Mouse (Mus musculus): Measurements from ENCODE around the gene Vamp9. TPM values are rescaled to one million over a fixed set of nuclear protein-coding genes. Genes with fewer than 3 reads are reported as not detected.
A peak's percentile ranks its signal among the peaks of the same experiment; 100 is the strongest.

Vamp9 gene
- 0.30 TPM in 1 of 2 replicates, not detected in the other for polyA plus RNA-seq (2014; fragmentation: Nextera tagmentation; extraction: Ambion mirVana)

GRCm38 (mm10) chr5:99906181-99906956, at the start of gene Vamp9:
Gene Vamp9 (plus strand): TSS chr5:99906254.
- Histone ChIP-seq H3K9ac (replicated peaks; ENCODE audit: low read depth, low read length) (peak within 1 kb of the TSS; percentile 34; the same call in 1 of the 2 replicates), H3K4me1 (ENCODE audit: control insufficient read depth, insufficient read depth, low read length) (no peaks in the 10 kb centered on the region), H3K9me3 (ENCODE audit: control insufficient read depth, low read depth, low read length) (no peaks in the 10 kb centered on the region), H3K27me3 (ENCODE audit: control insufficient read depth, insufficient read depth, low read length) (no peaks in the 10 kb centered on the region), H3K27ac (ENCODE audit: low read length) (peak within 1 kb of the TSS; percentile 85), H3K4me3 (ENCODE audit: low read depth, low read length) (peak within 1 kb of the TSS; percentile 45), H3K4me2 (replicated peaks; ENCODE audit: low read depth, low read length) (peak within 1 kb of the TSS; percentile 42), H3K36me3 (ENCODE audit: control insufficient read depth, insufficient read depth, low read length) (no peaks in the 10 kb centered on the region)
- ATAC-seq (ENCODE audit: insufficient number of reproducible peaks, insufficient read depth, low FRiP score, low read depth): peak; percentile 100
- WGBS: 8% methylated on average over 49 of the region's 49 CpGs

GRCm38 (mm10) chr5:99857106-99857637, 48.9 kb upstream of the Vamp9 start:
- H3K36me3 ChIP-seq (ENCODE audit: control insufficient read depth, insufficient read depth, low read length): no peaks in the 10 kb centered on the region
- ATAC-seq (ENCODE audit: insufficient number of reproducible peaks, insufficient read depth, low FRiP score, low read depth): no peak
- 0 out of 2 replicates have a peak, but pooled peaks cover 3% of the 10 kb centered on the region for H3K4me1 ChIP-seq (ENCODE audit: control insufficient read depth, insufficient read depth, low read length)
- no peak overlapping the region for H3K4me2 ChIP-seq (replicated peaks; ENCODE audit: low read depth, low read length)
- WGBS: 24% methylated on average over 14 of the region's 14 CpGs
- no peaks in the 10 kb centered on the region for H3K27me3 ChIP-seq (ENCODE audit: control insufficient read depth, insufficient read depth, low read length)
- no peak overlapping the region for H3K27ac ChIP-seq (ENCODE audit: low read length)
- no peak overlapping the region for H3K4me3 ChIP-seq (ENCODE audit: low read depth, low read length)
- H3K9ac ChIP-seq (replicated peaks; ENCODE audit: low read depth, low read length): no peak overlapping the region
- H3K9me3 ChIP-seq (ENCODE audit: control insufficient read depth, low read depth, low read length): no peaks in the 10 kb centered on the region

GRCm38 (mm10) chr5:99859637-99860433, 46.2 kb upstream of the Vamp9 start:
- ATAC-seq (ENCODE audit: insufficient number of reproducible peaks, insufficient read depth, low FRiP score, low read depth): no peak
- H3K4me2 ChIP-seq (replicated peaks; ENCODE audit: low read depth, low read length): no peak overlapping the region

GRCm38 (mm10) chr5:99861816-99862215, 44.2 kb upstream of the Vamp9 start:
- 82% methylated on average over 6 of the region's 6 CpGs for WGBS
- Histone ChIP-seq H3K36me3 (ENCODE audit: control insufficient read depth, insufficient read depth, low read length) (no peaks in the 10 kb centered on the region), H3K4me3 (ENCODE audit: low read depth, low read length) (no peak overlapping the region), H3K4me1 (ENCODE audit: control insufficient read depth, insufficient read depth, low read length) (0 out of 2 replicates have a peak, but pooled peaks cover 3% of the 10 kb centered on the region), H3K9me3 (ENCODE audit: control insufficient read depth, low read depth, low read length) (no peaks in the 10 kb centered on the region), H3K9ac (replicated peaks; ENCODE audit: low read depth, low read length) (no peak overlapping the region), H3K4me2 (replicated peaks; ENCODE audit: low read depth, low read length) (no peak overlapping the region), H3K27me3 (ENCODE audit: control insufficient read depth, insufficient read depth, low read length) (no peaks in the 10 kb centered on the region), H3K27ac (ENCODE audit: low read length) (no peak overlapping the region)
- ATAC-seq (ENCODE audit: insufficient number of reproducible peaks, insufficient read depth, low FRiP score, low read depth): no peak

More at GRCm38 (mm10) chr5:99859637-99860433, 46.2 kb upstream of the Vamp9 start:
- Histone ChIP-seq H3K4me1 (ENCODE audit: control insufficient read depth, insufficient read depth, low read length) (0 out of 2 replicates have a peak, but pooled peaks cover 3% of the 10 kb centered on the region), H3K27ac (ENCODE audit: low read length) (no peak overlapping the region), H3K36me3 (ENCODE audit: control insufficient read depth, insufficient read depth, low read length) (no peaks in the 10 kb centered on the region), H3K9ac (replicated peaks; ENCODE audit: low read depth, low read length) (no peak overlapping the region), H3K27me3 (ENCODE audit: control insufficient read depth, insufficient read depth, low read length) (no peaks in the 10 kb centered on the region), H3K9me3 (ENCODE audit: control insufficient read depth, low read depth, low read length) (no peaks in the 10 kb centered on the region), H3K4me3 (ENCODE audit: low read depth, low read length) (no peak overlapping the region)
- 52% methylated on average over 13 of the region's 13 CpGs for WGBS

GRCm38 (mm10) chr5:99863656-99864380, 42.2 kb upstream of the Vamp9 start:
- Histone ChIP-seq H3K27me3 (ENCODE audit: control insufficient read depth, insufficient read depth, low read length) (no peaks in the 10 kb centered on the region), H3K4me1 (ENCODE audit: control insufficient read depth, insufficient read depth, low read length) (no peaks in the 10 kb centered on the region), H3K9me3 (ENCODE audit: control insufficient read depth, low read depth, low read length) (no peaks in the 10 kb centered on the region), H3K27ac (ENCODE audit: low read length) (no peak overlapping the region), H3K4me2 (replicated peaks; ENCODE audit: low read depth, low read length) (no peak overlapping the region), H3K9ac (replicated peaks; ENCODE audit: low read depth, low read length) (no peak overlapping the region), H3K4me3 (ENCODE audit: low read depth, low read length) (no peak overlapping the region), H3K36me3 (ENCODE audit: control insufficient read depth, insufficient read depth, low read length) (no peaks in the 10 kb centered on the region)
- WGBS: 71% methylated on average over 13 of the region's 13 CpGs
- no peak for ATAC-seq (ENCODE audit: insufficient number of reproducible peaks, insufficient read depth, low FRiP score, low read depth)

GRCm38 (mm10) chr5:99865779-99866178, 40.3 kb upstream of the Vamp9 start:
- Histone ChIP-seq H3K4me2 (replicated peaks; ENCODE audit: low read depth, low read length) (no peak overlapping the region), H3K36me3 (ENCODE audit: control insufficient read depth, insufficient read depth, low read length) (no peaks in the 10 kb centered on the region), H3K27me3 (ENCODE audit: control insufficient read depth, insufficient read depth, low read length) (no peaks in the 10 kb centered on the region), H3K4me1 (ENCODE audit: control insufficient read depth, insufficient read depth, low read length) (no peaks in the 10 kb centered on the region), H3K4me3 (ENCODE audit: low read depth, low read length) (no peak overlapping the region), H3K9ac (replicated peaks; ENCODE audit: low read depth, low read length) (no peak overlapping the region), H3K27ac (ENCODE audit: low read length) (no peak overlapping the region), H3K9me3 (ENCODE audit: control insufficient read depth, low read depth, low read length) (no peaks in the 10 kb centered on the region)
- ATAC-seq (ENCODE audit: insufficient number of reproducible peaks, insufficient read depth, low FRiP score, low read depth): no peak
- WGBS: 93% methylated on average over 1 of the region's 1 CpGs

- WGBS: 92% methylated on average over 17 of the region's 17 CpGs
- Histone ChIP-seq H3K4me1 (ENCODE audit: control insufficient read depth, insufficient read depth, low read length) (no peaks in the 10 kb centered on the region), H3K36me3 (ENCODE audit: control insufficient read depth, insufficient read depth, low read length) (no peaks in the 10 kb centered on the region), H3K9ac (replicated peaks; ENCODE audit: low read depth, low read length) (no peak overlapping the region), H3K9me3 (ENCODE audit: control insufficient read depth, low read depth, low read length) (no peaks in the 10 kb centered on the region), H3K27ac (ENCODE audit: low read length) (no peak overlapping the region), H3K27me3 (ENCODE audit: control insufficient read depth, insufficient read depth, low read length) (no peaks in the 10 kb centered on the region), H3K4me3 (ENCODE audit: low read depth, low read length) (no peak overlapping the region), H3K4me2 (replicated peaks; ENCODE audit: low read depth, low read length) (no peak overlapping the region)
- no peak for ATAC-seq (ENCODE audit: insufficient number of reproducible peaks, insufficient read depth, low FRiP score, low read depth)
These were observed 37.8 kb upstream of the Vamp9 start for GRCm38 (mm10) chr5:99868286-99868685.

- no peak for ATAC-seq (ENCODE audit: insufficient number of reproducible peaks, insufficient read depth, low FRiP score, low read depth)
- H3K4me2 ChIP-seq (replicated peaks; ENCODE audit: low read depth, low read length): no peak overlapping the region
- H3K4me1 ChIP-seq (ENCODE audit: control insufficient read depth, insufficient read depth, low read length): no peaks in the 10 kb centered on the region
- no peaks in the 10 kb centered on the region for H3K36me3 ChIP-seq (ENCODE audit: control insufficient read depth, insufficient read depth, low read length)
- H3K9me3 ChIP-seq (ENCODE audit: control insufficient read depth, low read depth, low read length): no peaks in the 10 kb centered on the region
- no peaks in the 10 kb centered on the region for H3K27me3 ChIP-seq (ENCODE audit: control insufficient read depth, insufficient read depth, low read length)
- H3K4me3 ChIP-seq (ENCODE audit: low read depth, low read length): no peak overlapping the region
- no peak overlapping the region for H3K27ac ChIP-seq (ENCODE audit: low read length)
- WGBS: 83% methylated on average over 9 of the region's 9 CpGs
- no peak overlapping the region for H3K9ac ChIP-seq (replicated peaks; ENCODE audit: low read depth, low read length)
These were observed 37.1 kb upstream of the Vamp9 start for GRCm38 (mm10) chr5:99868923-99869322.

Measured in stomach, embryonic 14.5 days (tissue).